Mouse (Mus musculus) gastrocnemius, postnatal 25 days (tissue): ENCODE measurements at regions not wholly inside any gene's neighbourhood (a gene's known extent, or its start where the extent isn't known, plus 50 kb on each side); places are given as distances from the start of the nearest gene placed in this dataset.

Experiments
- DNase-seq: peaks from one replicate; pipeline ENCODE4 v3.0.0; 2022

DNA sequence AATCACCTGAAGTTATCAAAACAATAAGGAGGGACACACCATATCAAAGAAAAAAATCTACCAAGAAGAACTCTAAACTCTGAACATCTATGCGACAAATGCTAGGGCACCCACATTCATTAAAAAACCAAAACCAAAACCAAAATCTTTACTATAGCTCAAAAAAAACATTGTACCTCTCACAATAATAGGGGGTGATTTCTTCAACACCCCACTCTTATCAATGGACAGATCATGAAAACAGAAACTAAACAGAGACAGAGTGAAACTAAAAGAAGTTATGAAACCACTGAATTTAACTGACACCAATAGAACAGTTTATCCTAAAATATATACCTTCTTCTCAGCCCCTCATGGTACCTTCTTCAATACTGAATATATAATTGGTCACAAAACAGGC, 1314.5 kb upstream of the Gm7489 start:
- no peak for DNase-seq

DNA sequence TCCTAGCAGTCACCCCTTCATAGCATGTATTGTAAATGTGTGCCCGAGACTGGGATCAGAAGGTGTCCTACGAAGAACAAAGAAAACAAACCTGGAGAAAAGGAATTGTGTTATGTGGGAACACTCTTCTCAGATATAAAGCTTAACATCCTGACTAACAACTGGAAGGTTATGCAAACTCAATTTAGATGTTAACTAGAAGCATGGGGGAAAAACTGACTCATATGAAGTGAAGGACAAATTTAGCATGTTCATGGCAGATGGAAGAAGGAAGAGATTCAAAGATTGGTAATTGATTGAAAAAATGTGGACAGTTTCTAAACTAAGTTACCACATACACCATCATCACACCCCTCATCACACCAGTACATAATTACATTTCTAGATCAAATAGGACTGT, 1307.1 kb upstream of the Gm7489 start:
- no peak for DNase-seq

DNA sequence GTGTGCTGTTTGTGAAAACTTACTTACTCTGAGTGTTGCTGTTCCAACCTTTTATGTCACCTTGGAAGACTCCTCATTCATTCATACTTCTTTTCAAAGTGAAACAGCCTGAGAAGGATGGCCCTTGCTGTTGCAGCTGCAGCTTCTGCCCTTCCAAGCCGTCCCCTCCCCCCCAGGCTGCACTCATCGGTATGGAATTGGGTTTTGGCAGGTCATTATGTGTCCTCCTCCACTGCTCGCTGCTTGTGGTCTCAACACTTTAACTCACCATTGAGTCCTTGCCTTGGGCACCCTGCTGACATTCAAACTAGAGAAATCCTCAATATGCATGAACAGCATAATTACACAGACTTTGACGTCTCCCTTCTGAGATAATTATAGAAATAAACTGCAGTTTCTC, 1295.3 kb upstream of the Gm7489 start:
- DNase-seq: peak; percentile 21

DNA sequence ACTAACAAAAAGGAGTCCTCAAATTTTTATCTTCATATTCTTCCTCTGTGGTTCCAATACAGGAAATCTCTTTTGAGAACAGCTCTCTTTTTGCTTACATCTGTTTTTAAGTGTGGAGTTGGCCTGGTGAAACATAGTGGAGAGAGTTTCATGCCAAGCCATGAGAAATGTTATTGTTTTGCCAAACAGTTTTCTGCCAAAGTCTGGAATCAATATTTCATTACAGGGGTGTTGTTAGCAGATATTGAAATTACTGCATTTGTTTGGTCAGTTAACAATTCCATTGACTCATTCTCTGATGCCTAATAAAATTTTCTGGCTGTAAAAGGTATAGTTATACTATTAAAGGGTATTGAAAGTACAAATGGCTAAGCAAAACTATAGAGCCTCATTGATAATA, 1285.2 kb upstream of the Gm7489 start:
- no peak for DNase-seq

DNA sequence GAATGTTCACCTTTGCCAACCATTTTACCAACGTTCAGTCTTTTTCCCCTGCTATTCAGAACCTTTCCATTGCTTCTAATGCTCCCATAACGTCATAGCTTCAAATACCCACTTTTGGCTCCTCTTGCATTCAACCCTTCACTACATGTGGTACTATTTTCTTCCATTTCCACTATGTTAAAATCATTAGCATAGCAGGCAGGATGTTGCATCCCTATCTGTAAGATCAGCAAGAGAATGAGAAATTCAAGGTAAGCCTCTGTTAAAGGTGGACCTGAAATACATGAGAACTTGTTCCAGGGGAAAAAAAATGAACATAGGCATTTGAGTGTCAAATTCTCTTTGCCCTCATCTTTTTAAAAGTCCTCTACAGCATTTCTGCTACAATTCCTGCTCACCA, 1284.7 kb upstream of the Gm7489 start:
- no peak for DNase-seq

DNA sequence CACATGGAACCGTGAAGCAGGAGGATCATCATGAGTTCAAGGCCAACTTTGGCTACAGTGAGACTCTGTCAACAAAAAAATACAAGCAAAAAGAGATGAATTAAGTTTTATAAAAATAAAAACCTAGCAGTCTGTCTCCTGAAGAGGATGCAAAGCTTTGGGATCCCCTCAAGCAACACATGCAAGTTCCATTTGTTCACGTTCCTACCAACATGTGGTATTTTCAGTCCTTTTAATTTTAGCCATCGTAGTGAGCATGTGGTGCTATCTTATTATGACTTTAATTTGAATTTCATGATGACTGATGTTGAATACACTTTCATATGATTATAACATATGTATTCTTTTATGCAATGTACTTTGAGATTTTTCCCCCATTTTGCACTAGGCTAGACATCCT, 1244.9 kb upstream of the Gm7489 start:
- no peak for DNase-seq

DNA sequence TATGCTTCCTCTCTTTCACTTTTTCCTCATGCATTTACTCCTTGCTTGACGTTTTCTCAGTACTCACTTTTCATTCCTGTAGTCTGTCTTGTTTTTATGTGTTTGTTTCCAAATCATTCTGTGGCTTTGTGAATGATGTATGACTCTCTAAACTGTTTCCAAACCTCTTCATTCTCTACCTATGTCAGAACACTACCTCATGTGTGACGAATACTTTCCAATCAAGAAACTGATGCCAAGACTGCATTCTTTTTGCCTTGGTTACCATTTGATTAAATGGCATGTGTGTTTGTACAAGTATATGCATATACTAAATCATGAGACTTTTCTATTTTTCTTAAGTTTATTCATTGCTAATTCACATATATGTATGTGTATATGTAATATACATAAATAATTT, 1238.7 kb upstream of the Gm7489 start:
- no peak for DNase-seq

DNA sequence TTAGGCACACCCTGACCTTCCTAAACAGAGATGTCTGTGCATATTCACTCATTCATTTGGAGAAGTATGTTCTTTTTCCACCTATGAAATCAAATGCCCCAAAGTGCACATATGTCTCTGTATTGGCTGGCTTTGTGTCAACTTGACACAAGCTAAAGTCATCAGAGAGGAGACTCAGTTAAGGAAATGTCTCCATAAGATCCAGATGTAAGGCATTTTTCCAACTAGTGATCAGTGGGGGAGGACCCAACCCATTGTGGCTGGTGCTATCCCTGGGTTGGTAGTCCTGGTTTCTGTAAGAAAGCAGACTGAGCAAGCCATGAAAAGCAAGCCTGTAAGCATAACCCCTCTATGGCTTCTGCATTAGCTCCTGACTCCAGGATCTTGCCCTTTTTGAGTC, 1226.8 kb upstream of the Gm7489 start:
- no peak for DNase-seq
